Mouse (Mus musculus): ENCODE measurements around the gene Sh2d2a. TPM values are rescaled to one million over a fixed set of nuclear protein-coding genes. Genes with fewer than 3 reads are reported as not detected.
"Not testable (repeated sequence)": the region's sequence is repeated elsewhere in the genome, so short reads cannot be mapped to it uniquely, and the experiment has no call there.

Gene Sh2d2a
- polyA plus RNA-seq, 1 experiment = 0.01 TPM

GRCm38 (mm10) chr3:87884708-87885251 lies 38.2 kb downstream of the Sh2d2a start:
- peaks cover 16% of the 10 kb centered on the region for H3K36me3 ChIP-seq (ENCODE audit: control insufficient read depth, insufficient read depth)
- H3ac ChIP-seq (ENCODE audit: control insufficient read depth, insufficient read length, low read depth) = peak overlapping the region; percentile 73
- peaks cover 40% of the 10 kb centered on the region for H3K79me3 ChIP-seq (ENCODE audit: low read depth)
- H3K79me2 ChIP-seq (ENCODE audit: control insufficient read depth, insufficient read depth) = peaks cover 54% of the 10 kb centered on the region
- peak overlapping the region; percentile 99 for H3K4me3 ChIP-seq (ENCODE audit: insufficient read depth, poor library complexity, severe bottlenecking)
- TF ChIP-seq USF1 (IDR thresholded peaks at IDR 0.05; ENCODE audit: low read depth) = no peak
- no peak for TF ChIP-seq CTCF (IDR thresholded peaks at IDR 0.05; ENCODE audit: control insufficient read depth, insufficient read depth, insufficient read length)
- no peak for TF ChIP-seq MYOD1 (IDR thresholded peaks at IDR 0.05; ENCODE audit: control insufficient read depth, insufficient read length, low read depth)
- TF ChIP-seq FOSL1 (IDR thresholded peaks at IDR 0.05; ENCODE audit: insufficient read depth, low read length, poor library complexity, severe bottlenecking) = no peak
- no peak for TF ChIP-seq MYOG (IDR thresholded peaks at IDR 0.05; ENCODE audit: control insufficient read depth, extremely low read depth, insufficient read length)
- TF ChIP-seq CEBPB (IDR thresholded peaks at IDR 0.05; ENCODE audit: low read depth) = no peak
- TF ChIP-seq MAX (IDR thresholded peaks at IDR 0.05) = no peak
- no peaks in the 10 kb centered on the region for H3K27me3 ChIP-seq (ENCODE audit: control insufficient read depth, insufficient read depth, insufficient read length)

- H3K36me3 ChIP-seq (ENCODE audit: control insufficient read depth, insufficient read depth) = peaks cover 9% of the 10 kb centered on the region
These were observed 38.9 kb downstream of the Sh2d2a start, which contains the start of gene Prcc for GRCm38 (mm10) chr3:87885281-87886003. Gene Prcc (minus strand): TSS chr3:87885608.

GRCm38 (mm10) chr3:87886004-87886365 lies 39.4 kb downstream of the Sh2d2a start:
- no peaks in the 10 kb centered on the region for H3K27me3 ChIP-seq (ENCODE audit: control insufficient read depth, insufficient read depth, insufficient read length)
- H3K4me3 ChIP-seq (ENCODE audit: insufficient read depth, poor library complexity, severe bottlenecking) = peak overlapping the region; percentile 25
- peaks cover 30% of the 10 kb centered on the region for H3K79me3 ChIP-seq (ENCODE audit: low read depth)
- peak overlapping the region; percentile 6 for H3ac ChIP-seq (ENCODE audit: control insufficient read depth, insufficient read length, low read depth)
- peaks cover 42% of the 10 kb centered on the region for H3K79me2 ChIP-seq (ENCODE audit: control insufficient read depth, insufficient read depth)
- TF ChIP-seq USF1 (IDR thresholded peaks at IDR 0.05; ENCODE audit: low read depth) (no peak), CEBPB (IDR thresholded peaks at IDR 0.05; ENCODE audit: low read depth) (no peak), MAX (IDR thresholded peaks at IDR 0.05) (no peak), CTCF (IDR thresholded peaks at IDR 0.05; ENCODE audit: control insufficient read depth, insufficient read depth, insufficient read length) (no peak), FOSL1 (IDR thresholded peaks at IDR 0.05; ENCODE audit: insufficient read depth, low read length, poor library complexity, severe bottlenecking) (no peak), MYOD1 (IDR thresholded peaks at IDR 0.05; ENCODE audit: control insufficient read depth, insufficient read length, low read depth) (no peak), MYOG (IDR thresholded peaks at IDR 0.05; ENCODE audit: control insufficient read depth, extremely low read depth, insufficient read length) (no peak)
- H3K36me3 ChIP-seq (ENCODE audit: control insufficient read depth, insufficient read depth) = peaks cover 5% of the 10 kb centered on the region

More at GRCm38 (mm10) chr3:87885281-87886003, 38.9 kb downstream of the Sh2d2a start, which contains the start of gene Prcc:
- TF ChIP-seq CEBPB (IDR thresholded peaks at IDR 0.05; ENCODE audit: low read depth) = no peak
- peak; percentile 37 for TF ChIP-seq MAX (IDR thresholded peaks at IDR 0.05)
- H3K79me2 ChIP-seq (ENCODE audit: control insufficient read depth, insufficient read depth) = peaks cover 47% of the 10 kb centered on the region
- peak within 1 kb of the TSS; percentile 99 for H3K4me3 ChIP-seq (ENCODE audit: insufficient read depth, poor library complexity, severe bottlenecking)
- H3ac ChIP-seq (ENCODE audit: control insufficient read depth, insufficient read length, low read depth) = peak within 1 kb of the TSS; percentile 73
- peaks cover 34% of the 10 kb centered on the region for H3K79me3 ChIP-seq (ENCODE audit: low read depth)
- no peaks in the 10 kb centered on the region for H3K27me3 ChIP-seq (ENCODE audit: control insufficient read depth, insufficient read depth, insufficient read length)

GRCm38 (mm10) chr3:87886416-87886815 lies 39.9 kb downstream of the Sh2d2a start:
- Histone ChIP-seq H3K36me3 (ENCODE audit: control insufficient read depth, insufficient read depth) (peaks cover 2% of the 10 kb centered on the region), H3K27me3 (ENCODE audit: control insufficient read depth, insufficient read depth, insufficient read length) (no peaks in the 10 kb centered on the region), H3ac (ENCODE audit: control insufficient read depth, insufficient read length, low read depth) (no peak overlapping the region), H3K4me3 (ENCODE audit: insufficient read depth, poor library complexity, severe bottlenecking) (peak overlapping the region; percentile 25), H3K79me2 (ENCODE audit: control insufficient read depth, insufficient read depth) (peaks cover 38% of the 10 kb centered on the region), H3K79me3 (ENCODE audit: low read depth) (peaks cover 27% of the 10 kb centered on the region)
- TF ChIP-seq MYOD1 (IDR thresholded peaks at IDR 0.05; ENCODE audit: control insufficient read depth, insufficient read length, low read depth) (no peak), MAX (IDR thresholded peaks at IDR 0.05) (no peak), CTCF (IDR thresholded peaks at IDR 0.05; ENCODE audit: control insufficient read depth, insufficient read depth, insufficient read length) (no peak), CEBPB (IDR thresholded peaks at IDR 0.05; ENCODE audit: low read depth) (no peak), USF1 (IDR thresholded peaks at IDR 0.05; ENCODE audit: low read depth) (no peak), MYOG (IDR thresholded peaks at IDR 0.05; ENCODE audit: control insufficient read depth, extremely low read depth, insufficient read length) (no peak), FOSL1 (IDR thresholded peaks at IDR 0.05; ENCODE audit: insufficient read depth, low read length, poor library complexity, severe bottlenecking) (no peak)

- Histone ChIP-seq H3K79me2 (ENCODE audit: control insufficient read depth, insufficient read depth) (peaks cover 29% of the 10 kb centered on the region), H3K79me3 (ENCODE audit: low read depth) (peaks cover 24% of the 10 kb centered on the region)
- not testable (repeated sequence) for H3ac ChIP-seq (ENCODE audit: control insufficient read depth, insufficient read length, low read depth); H3K27me3 ChIP-seq (ENCODE audit: control insufficient read depth, insufficient read depth, insufficient read length); H3K4me3 ChIP-seq (ENCODE audit: insufficient read depth, poor library complexity, severe bottlenecking); H3K36me3 ChIP-seq (ENCODE audit: control insufficient read depth, insufficient read depth)
These were observed 40.8 kb downstream of the Sh2d2a start for GRCm38 (mm10) chr3:87887400-87887799.

GRCm38 (mm10) chr3:87891481-87891880 lies 44.9 kb downstream of the Sh2d2a start:
- H3K36me3 ChIP-seq (ENCODE audit: control insufficient read depth, insufficient read depth) = no peaks in the 10 kb centered on the region
- no peaks in the 10 kb centered on the region for H3K79me2 ChIP-seq (ENCODE audit: control insufficient read depth, insufficient read depth)
- no peak overlapping the region for H3ac ChIP-seq (ENCODE audit: control insufficient read depth, insufficient read length, low read depth)
- no peak overlapping the region for H3K4me3 ChIP-seq (ENCODE audit: insufficient read depth, poor library complexity, severe bottlenecking)
- TF ChIP-seq USF1 (IDR thresholded peaks at IDR 0.05; ENCODE audit: low read depth) (no peak), MAX (IDR thresholded peaks at IDR 0.05) (no peak), CEBPB (IDR thresholded peaks at IDR 0.05; ENCODE audit: low read depth) (peak; percentile 32), MYOG (IDR thresholded peaks at IDR 0.05; ENCODE audit: control insufficient read depth, extremely low read depth, insufficient read length) (no peak), CTCF (IDR thresholded peaks at IDR 0.05; ENCODE audit: control insufficient read depth, insufficient read depth, insufficient read length) (no peak)
- H3K79me3 ChIP-seq (ENCODE audit: low read depth) = no peaks in the 10 kb centered on the region
- no peaks in the 10 kb centered on the region for H3K27me3 ChIP-seq (ENCODE audit: control insufficient read depth, insufficient read depth, insufficient read length)
